Mouse (Mus musculus) ES-Bruce4 (cell line): ENCODE results near the gene Cpeb2. TPM values are rescaled to one million over a fixed set of nuclear protein-coding genes. Genes with fewer than 3 reads are reported as not detected.

Source experiments
- H3K27ac ChIP-seq: 2 replicates; pipeline ENCODE4 v1.5.1; 2012; ENCODE audit warnings: low read length, inconsistent platforms; ENCODE audit not compliant: insufficient read depth
- H3K27me3 ChIP-seq: 2 replicates; pipeline ENCODE4 v1.6.1; 2012; ENCODE audit warnings: mild to moderate bottlenecking, low read length, inconsistent platforms; ENCODE audit not compliant: control insufficient read depth, poor library complexity, insufficient read depth, severe bottlenecking
- H3K36me3 ChIP-seq: 2 replicates; pipeline ENCODE4 v1.6.1; 2012; ENCODE audit warnings: inconsistent platforms, mild to moderate bottlenecking, low read length, moderate library complexity; ENCODE audit not compliant: control insufficient read depth, poor library complexity, insufficient read depth, severe bottlenecking
- H3K4me1 ChIP-seq: one replicate; pipeline ENCODE4 v1.8.1; 2011; ENCODE audit warnings: low read length; ENCODE audit not compliant: control insufficient read depth, insufficient read depth
- H3K4me3 ChIP-seq: 2 replicates; pipeline ENCODE4 v1.5.1; 2011; ENCODE audit warnings: low read depth, mild to moderate bottlenecking, low read length
- H3K9ac ChIP-seq: 2 replicates; pipeline ENCODE4 v1.6.1; 2012; ENCODE audit warnings: low read depth, mild to moderate bottlenecking, inconsistent platforms; ENCODE audit not compliant: poor library complexity, severe bottlenecking
- H3K9me3 ChIP-seq: replicated peaks from 2 replicates; pipeline ENCODE4 v1.6.1; 2012; ENCODE audit warnings: mild to moderate bottlenecking, low read length, inconsistent platforms; ENCODE audit not compliant: control insufficient read depth, poor library complexity, insufficient read depth, severe bottlenecking
- CTCF ChIP-seq: IDR thresholded peaks from one replicate; pipeline ENCODE4 v1.8.1; 2011; ENCODE audit warnings: low read depth, low read length
- EP300 ChIP-seq: IDR thresholded peaks from 2 replicates; pipeline ENCODE4 v1.6.1; 2011; ENCODE audit warnings: low read depth, low read length; ENCODE audit not compliant: insufficient read depth
- POLR2A ChIP-seq: IDR thresholded peaks from one replicate; pipeline ENCODE4 v1.8.1; 2011; ENCODE audit warnings: low read length; ENCODE audit not compliant: insufficient read depth
- polyA plus RNA-seq: library from polyadenylated mRNA; stranded (reverse); fragments of >200 nt; gene quantifications from 2 replicates; pipeline ENCODE4 v1.2.4, GENCODE M21; 2011; ENCODE audit warnings: low read depth; ENCODE audit not compliant: missing spikeins, insufficient read depth, insufficient read length

Cpeb2 gene
- polyA plus RNA-seq, 1 experiment, result 10.1 TPM

DNA sequence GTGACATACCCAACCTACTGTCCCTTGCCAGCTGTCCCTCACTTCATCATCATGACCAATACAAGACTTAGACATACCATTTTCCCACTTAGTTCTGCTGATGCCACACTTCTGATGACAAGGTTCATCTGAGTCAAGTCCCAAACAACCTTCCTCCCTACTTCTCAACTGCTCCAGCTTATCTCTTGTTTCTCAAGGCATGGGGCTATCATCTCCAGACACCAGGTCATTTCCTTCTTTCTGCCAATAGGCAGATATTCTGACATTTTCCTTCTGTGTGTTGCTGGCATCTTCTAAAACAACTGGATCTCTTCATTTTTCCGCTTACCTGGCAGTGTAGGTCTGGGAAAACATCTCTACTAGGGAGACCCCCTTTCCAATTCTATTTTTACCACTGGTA is 104.2 kb downstream of the Cpeb2 start:
- Histone ChIP-seq H3K27ac (no peak overlapping the region), H3K4me1 (no peaks in the 10 kb centered on the region), H3K9me3 (no peaks in the 10 kb centered on the region), H3K36me3 (no peaks in the 10 kb centered on the region), H3K9ac (no peak overlapping the region), H3K27me3 (no peaks in the 10 kb centered on the region), H3K4me3 (no peak overlapping the region)
- TF ChIP-seq CTCF (no peak), POLR2A (no peak), EP300 (no peak)

DNA sequence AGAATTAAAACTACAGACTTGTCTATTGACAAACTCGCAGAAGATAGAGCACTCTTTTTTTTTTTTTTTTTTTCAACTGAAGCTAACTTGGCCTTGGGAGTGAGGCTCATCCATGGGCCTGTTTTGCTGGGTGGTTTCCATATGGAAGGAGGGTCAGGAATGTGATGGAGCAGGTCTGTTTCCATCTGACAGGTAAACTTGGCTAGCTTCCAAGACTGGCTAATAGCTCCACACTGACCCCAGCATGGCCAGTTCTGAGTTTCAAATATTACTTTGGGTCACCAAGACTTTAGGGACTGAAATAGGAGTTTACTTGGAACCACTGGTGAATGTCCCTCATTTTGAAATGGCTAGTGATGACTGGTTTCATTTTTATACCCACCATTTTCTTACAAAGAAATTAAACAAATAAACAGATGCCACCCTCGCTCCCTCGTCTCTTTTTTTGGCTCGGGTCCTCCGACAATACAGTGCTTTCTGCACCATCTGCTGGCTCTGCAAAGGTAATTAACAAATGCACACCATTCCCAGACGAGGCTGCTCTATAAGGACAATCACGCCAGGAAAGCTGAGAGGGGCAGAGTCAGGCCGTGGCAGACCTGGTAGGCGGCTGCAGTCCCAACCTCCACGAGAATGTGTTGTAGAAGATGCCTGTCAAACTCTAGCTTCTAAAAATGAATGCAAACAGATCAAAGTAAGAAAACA is 106.0 kb downstream of the Cpeb2 start:
- TF ChIP-seq POLR2A (no peak), EP300 (no peak), CTCF (no peak)
- H3K4me3 ChIP-seq, result no peak overlapping the region
- H3K9ac ChIP-seq, result no peak overlapping the region
- no peaks in the 10 kb centered on the region for H3K36me3 ChIP-seq
- H3K4me1 ChIP-seq, result no peaks in the 10 kb centered on the region
- no peaks in the 10 kb centered on the region for H3K9me3 ChIP-seq
- H3K27ac ChIP-seq, result no peak overlapping the region
- no peaks in the 10 kb centered on the region for H3K27me3 ChIP-seq
